Mouse (Mus musculus) G1E (cell line): ENCODE measurements around the gene Vmn1r231. TPM values are rescaled to one million over a fixed set of nuclear protein-coding genes. Genes with fewer than 3 reads are reported as not detected.
A peak's percentile ranks its signal among the peaks of the same experiment; 100 is the strongest.

Source experiments
- ATAC-seq: 2 replicates; pipeline ENCODE4 v1.8.0; 2016; ENCODE audit warnings: mild to moderate bottlenecking; ENCODE audit not compliant: insufficient number of reproducible peaks, poor library complexity, low FRiP score, severe bottlenecking; ENCODE audit errors: extremely low read depth
- DNase-seq: peaks from one replicate; pipeline ENCODE4 v3.0.0; 2012; ENCODE audit warnings: low spot score
- H3K27me3 ChIP-seq: 2 replicates; pipeline ENCODE4 v1.6.1; 2012; ENCODE audit warnings: mild to moderate bottlenecking, low read length, inconsistent platforms; ENCODE audit not compliant: insufficient read depth
- H3K36me3 ChIP-seq: replicated peaks from 2 replicates; pipeline ENCODE3; 2012; ENCODE audit warnings: mild to moderate bottlenecking, inconsistent platforms
- H3K4me1 ChIP-seq: 2 replicates; pipeline ENCODE4 v1.6.1; 2012; ENCODE audit warnings: low read depth, low read length, inconsistent platforms, mixed read lengths; ENCODE audit not compliant: insufficient read depth
- H3K4me3 ChIP-seq: 2 replicates; pipeline ENCODE4 v1.5.1; 2012; ENCODE audit warnings: low read depth, mild to moderate bottlenecking, inconsistent platforms, low read length, moderate library complexity, mixed read lengths
- H3K9me3 ChIP-seq: replicated peaks from 2 replicates; pipeline ENCODE4 v1.6.1; 2012; ENCODE audit warnings: inconsistent platforms
- CTCF ChIP-seq: IDR thresholded peaks from 2 replicates; pipeline ENCODE4 v1.5.1; 2012; ENCODE audit warnings: low read depth, low read length, inconsistent platforms, mixed read lengths
- GATA1 ChIP-seq: IDR thresholded peaks from 2 replicates; pipeline ENCODE4 v1.6.1; 2012; ENCODE audit warnings: borderline replicate concordance, low read length, inconsistent platforms, mixed read lengths
- GATA2 ChIP-seq: IDR thresholded peaks from 2 replicates; pipeline ENCODE4 v1.6.1; 2012; ENCODE audit warnings: low read depth, low read length, inconsistent platforms, borderline replicate concordance
- POLR2AphosphoS5 ChIP-seq: IDR thresholded peaks from 2 replicates; pipeline ENCODE4 v1.6.1; 2012; ENCODE audit warnings: low read depth, low read length, inconsistent platforms; ENCODE audit not compliant: insufficient replicate concordance
- TAL1 ChIP-seq: conservative IDR thresholded peaks from 2 replicates; pipeline ENCODE4 v1.6.1; 2012; ENCODE audit warnings: low read depth, low read length, inconsistent platforms, mixed read lengths
- polyA plus RNA-seq: library from polyadenylated mRNA; stranded (reverse); fragments of >175 nt; gene quantifications from 2 replicates; pipeline ENCODE4 v1.2.3, GENCODE M21; 2012
- total RNA-seq, 2 experiments: library from RNA; stranded (forward) in 1 of 2; stranded (reverse) in 1 of 2; fragments of 200-1000 nt in 1 of 2; fragments of >200 nt in 1 of 2; fragmentation: Nextera tagmentation in 1 of 2; gene quantifications; 2 replicates each; pipeline ENCODE4 v1.2.3; 2014 to 2017

The Vmn1r231 gene
- 3.4 TPM in 1 of 2 replicates, not detected in the other for total RNA-seq (2014; fragmentation: Nextera tagmentation)
- 0.23 and 0.44 TPM in 2 replicates for total RNA-seq (2017)
- not detected in 2 replicates for polyA plus RNA-seq

DNA sequence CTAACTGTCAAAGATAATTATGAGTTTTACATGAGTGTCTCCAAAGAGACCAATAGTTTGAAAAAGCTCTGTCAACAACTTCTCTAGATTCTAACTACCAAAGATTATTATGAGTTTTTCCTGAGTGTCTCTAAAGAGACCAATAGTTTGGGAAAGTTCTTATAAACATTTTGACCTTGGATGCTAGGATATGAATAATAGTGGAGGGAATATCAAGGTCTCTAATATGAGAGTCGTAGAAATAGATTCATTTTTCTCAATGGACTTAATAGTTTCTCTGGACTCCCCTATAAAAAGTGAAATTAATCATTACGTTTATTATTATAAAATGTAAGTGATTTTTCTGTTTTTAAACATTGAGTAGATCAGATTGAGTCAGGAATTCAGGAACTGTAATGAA lies at the start of gene Vmn1r231:
Vmn1r231 (minus strand) TSS at position 101 of the 400 bp plus-strand sequence.
- H3K4me3 ChIP-seq: no peak within 1 kb of the TSS
- no peaks in the 10 kb centered on the region for H3K27me3 ChIP-seq
- no peaks in the 10 kb centered on the region for H3K4me1 ChIP-seq
- DNase-seq: no peak
- H3K9me3 ChIP-seq: no peaks in the 10 kb centered on the region
- TF ChIP-seq CTCF (no peak), GATA2 (no peak), TAL1 (no peak), POLR2AphosphoS5 (no peak), GATA1 (no peak)
- H3K36me3 ChIP-seq: no peaks in the 10 kb centered on the region
- no peak for ATAC-seq

DNA sequence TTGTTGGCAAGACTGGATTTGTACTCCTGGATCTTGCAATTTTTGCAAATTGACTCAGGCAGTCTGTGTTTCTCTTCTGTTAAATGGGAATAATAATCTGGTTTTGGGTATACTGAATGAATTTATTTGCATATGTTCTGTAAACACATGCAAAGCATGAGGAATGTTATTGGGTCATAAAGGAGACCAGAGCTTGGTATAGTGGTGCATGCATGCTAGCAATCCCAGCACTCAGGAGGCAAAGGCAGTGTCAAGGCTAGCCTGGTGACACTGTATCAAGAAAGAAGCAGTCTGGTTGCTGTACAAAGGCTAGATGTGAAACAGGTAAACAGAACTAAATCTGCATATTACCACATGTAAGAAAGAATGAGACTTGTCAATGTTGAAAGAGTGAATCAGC lies 41.7 kb upstream of the Vmn1r231 start:
- ATAC-seq (no peak), DNase-seq (no peak)
- H3K4me1 ChIP-seq: peaks cover 29% of the 10 kb centered on the region
- H3K27me3 ChIP-seq: no peaks in the 10 kb centered on the region
- H3K36me3 ChIP-seq: peaks cover 37% of the 10 kb centered on the region
- H3K9me3 ChIP-seq: no peaks in the 10 kb centered on the region
- H3K4me3 ChIP-seq: peak overlapping the region; percentile 81
- TF ChIP-seq POLR2AphosphoS5: no peak

- no peak for ATAC-seq
- H3K4me1 ChIP-seq: peaks cover 29% of the 10 kb centered on the region
- TF ChIP-seq TAL1 (no peak), POLR2AphosphoS5 (no peak), CTCF (no peak), GATA2 (no peak), GATA1 (no peak)
- no peaks in the 10 kb centered on the region for H3K9me3 ChIP-seq
- DNase-seq: no peak
- H3K4me3 ChIP-seq: peak overlapping the region; percentile 81
- H3K27me3 ChIP-seq: no peaks in the 10 kb centered on the region
- H3K36me3 ChIP-seq: peaks cover 32% of the 10 kb centered on the region
These were observed 41.2 kb upstream of the Vmn1r231 start for GRCm38 (mm10) chr17:20946026-20946565.

GRCm38 (mm10) chr17:20944985-20945891 lies 40.3 kb upstream of the Vmn1r231 start, which contains the start of gene Ppp2r1a:
TSS of gene Ppp2r1a (plus strand) at chr17:20945311.
- TF ChIP-seq TAL1 (no peak), POLR2AphosphoS5 (0 out of 2 replicates have a peak, but pooled peaks have one; percentile 29), GATA2 (no peak), CTCF (no peak)
- Histone ChIP-seq H3K9me3 (no peaks in the 10 kb centered on the region), H3K27me3 (no peaks in the 10 kb centered on the region), H3K36me3 (peaks cover 25% of the 10 kb centered on the region), H3K4me1 (peaks cover 29% of the 10 kb centered on the region), H3K4me3 (peak within 1 kb of the TSS; percentile 81)
- ATAC-seq: peak; percentile 96
- peak; percentile 94 for DNase-seq

GRCm38 (mm10) chr17:20944226-20944625 lies 39.3 kb upstream of the Vmn1r231 start:
- H3K4me3 ChIP-seq: peak overlapping the region; percentile 81
- no peak for ATAC-seq
- TF ChIP-seq CTCF (no peak), TAL1 (no peak), POLR2AphosphoS5 (no peak), GATA2 (no peak), GATA1 (no peak)
- H3K27me3 ChIP-seq: no peaks in the 10 kb centered on the region
- H3K9me3 ChIP-seq: no peaks in the 10 kb centered on the region
- peaks cover 14% of the 10 kb centered on the region for H3K36me3 ChIP-seq
- no peak for DNase-seq
- H3K4me1 ChIP-seq: peaks cover 26% of the 10 kb centered on the region

GRCm38 (mm10) chr17:20919614-20920013 lies 14.7 kb upstream of the Vmn1r231 start, which contains the start of gene Vmn1r232:
TSS of gene Vmn1r232 (minus strand) at chr17:20919714.
- H3K9me3 ChIP-seq: no peaks in the 10 kb centered on the region
- H3K36me3 ChIP-seq: no peaks in the 10 kb centered on the region
- DNase-seq (no peak), ATAC-seq (no peak)
- H3K27me3 ChIP-seq: 0 out of 2 replicates have a peak, but pooled peaks cover 3% of the 10 kb centered on the region
- TF ChIP-seq CTCF: no peak
- no peak for TF ChIP-seq GATA1
- TF ChIP-seq GATA2: no peak
- no peak for TF ChIP-seq TAL1
- TF ChIP-seq POLR2AphosphoS5: no peak
- H3K4me1 ChIP-seq: no peaks in the 10 kb centered on the region
- no peak within 1 kb of the TSS for H3K4me3 ChIP-seq
